In the genomic region with DNA sequence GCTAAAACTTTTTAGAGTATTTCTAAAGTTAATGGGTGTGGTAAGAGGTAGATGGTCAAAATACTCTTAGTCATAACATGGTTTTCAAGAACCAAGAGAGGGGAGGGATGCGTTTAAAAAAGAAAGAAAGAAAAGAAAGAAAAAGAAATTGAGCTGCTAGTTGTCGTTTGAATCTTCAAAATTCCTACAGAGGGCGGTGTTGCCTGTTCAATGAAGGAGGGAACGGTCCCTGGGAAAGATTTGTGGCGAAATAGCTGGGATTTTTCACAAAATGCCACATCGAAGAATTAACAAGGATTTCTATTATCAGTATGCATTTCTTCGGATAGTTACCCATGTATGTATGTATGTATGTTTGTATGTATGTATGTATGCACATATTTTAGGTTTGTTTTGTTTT, we compare ENCODE assay signal across 9 mouse cellular contexts. TPM values are rescaled to one million over a fixed set of nuclear protein-coding genes. Genes with fewer than 3 reads are reported as not detected.
DNase-seq lines count a peak whose midpoint lies in the region; ATAC-seq and TF ChIP-seq lines count a peak whose summit lies in the region.
"Had no signal": no experiment of that assay in that cellular context is flagged by ENCODE, and none has a peak within 500 bp of the region (broad histone marks: within the 10 kb centered on the region; RNA-seq: fewer than 3 reads in every experiment).

No protein-coding gene starts in this region.

- no peak overlapping the region for H3K9ac ChIP-seq in hindbrain, embryonic 16.5 days (ENCODE audit: low read depth, low read length)
- H3K9ac ChIP-seq in neural tube, embryonic 12.5 days: no peak overlapping the region

- peaks cover 15% of the 10 kb centered on the region for H3K27me3 ChIP-seq in hindbrain, embryonic 16.5 days (replicated peaks; ENCODE audit: control insufficient read depth, insufficient read depth, low read length)
- H3K27me3 ChIP-seq in neural tube, embryonic 12.5 days (replicated peaks): peaks cover 20% of the 10 kb centered on the region

- H3K27ac ChIP-seq in layer of hippocampus, adult 2 months: no peak overlapping the region
- H3K27ac ChIP-seq in hindbrain, embryonic 16.5 days (ENCODE audit: low read depth, low read length): no peak overlapping the region
- no peak overlapping the region for H3K27ac ChIP-seq in neural tube, embryonic 12.5 days

- DNase-seq in layer of hippocampus, adult 2 months (ENCODE audit: low spot score in 2 of 2): peak in 1 of 2 experiments; percentile 7
- DNase-seq in layer of hippocampus, adult 18-20 months (ENCODE audit: low spot score in 2 of 2): no peak
- peak; percentile 80 for DNase-seq in embryo, embryonic 10 days (ENCODE audit: low spot score)
- DNase-seq in ovary, postnatal 36 days (ENCODE audit: low spot score): no peak
- no peak for DNase-seq in thymus, adult 18-20 months
- DNase-seq in heart, adult 8-10 months (ENCODE audit: low spot score): no peak

- peaks cover 4% of the 10 kb centered on the region; the same call in 1 of the 2 replicates for H3K4me1 ChIP-seq in hindbrain, embryonic 16.5 days (ENCODE audit: control insufficient read depth, insufficient read depth, low read depth, low read length)
- H3K4me1 ChIP-seq in neural tube, embryonic 12.5 days: no peaks in the 10 kb centered on the region

- H3K36me3 ChIP-seq in hindbrain, embryonic 16.5 days (ENCODE audit: control insufficient read depth, insufficient read depth, low read length): no peaks in the 10 kb centered on the region
- no peaks in the 10 kb centered on the region for H3K36me3 ChIP-seq in neural tube, embryonic 12.5 days

- H3K9me3 ChIP-seq in hindbrain, embryonic 16.5 days (ENCODE audit: control insufficient read depth, low read length): no peaks in the 10 kb centered on the region
- no peaks in the 10 kb centered on the region for H3K9me3 ChIP-seq in neural tube, embryonic 12.5 days

- H3K4me2 ChIP-seq in hindbrain, embryonic 16.5 days (ENCODE audit: low read length): peak overlapping the region; percentile 70; the same call in 1 of the 2 replicates
- H3K4me2 ChIP-seq in neural tube, embryonic 12.5 days (replicated peaks): peak overlapping the region; percentile 60

- WGBS in hindbrain, embryonic 16.5 days: under 1% methylated on average over 7 of the region's 7 CpGs
- WGBS in neural tube, embryonic 12.5 days: under 1% methylated on average over 7 of the region's 7 CpGs

- peak overlapping the region; percentile 34; the same call in 1 of the 2 replicates for H3K4me3 ChIP-seq in layer of hippocampus, adult 2 months
- no peak overlapping the region for H3K4me3 ChIP-seq in hindbrain, embryonic 16.5 days (ENCODE audit: low read length)
- H3K4me3 ChIP-seq in neural tube, embryonic 12.5 days: no peak overlapping the region

- TF ChIP-seq CTCF in layer of hippocampus, adult 2 months (conservative IDR thresholded peaks at IDR 0.05): peak; percentile 66

- ATAC-seq in hindbrain, embryonic 16.5 days: peak; percentile 35; the same call in 1 of the 2 replicates
- ATAC-seq in neural tube, embryonic 12.5 days (ENCODE audit: low FRiP score, low read depth): 0 out of 2 replicates have a peak, but pooled peaks have one; percentile 23

RNA-seq across cellular contexts. Expression of gene Tfap2b, which starts 2.5 kb away (rescaled TPM):
- under 1 TPM; 0.20 to 0.41 TPM for total RNA-seq in layer of hippocampus, adult 2 months (2021)
- total RNA-seq in layer of hippocampus, adult 18-20 months (2021): under 1 TPM in 1 of 2 experiments, not detected in 1; 0.15 TPM
- 40.1 and 64.0 TPM in 2 replicates for polyA plus RNA-seq in hindbrain, embryonic 16.5 days (2015; fragmentation: Nextera tagmentation; extraction: Ambion mirVana)
- 78.6 and 88.6 TPM in 2 replicates for polyA plus RNA-seq in neural tube, embryonic 12.5 days (2016; fragmentation: Nextera tagmentation; extraction: Ambion mirVana)
- under 1 TPM in 1 of 4 experiments, not detected in 3; 0.03 TPM for total RNA-seq in heart, adult 8-10 months (2022)
- total RNA-seq: megakaryocyte progenitor cell, adult 5-6 weeks had no signal
